Mouse (Mus musculus): ENCODE data around the gene Vps26a. TPM values are rescaled to one million over a fixed set of nuclear protein-coding genes. Genes with fewer than 3 reads are reported as not detected.

The Vps26a gene
- polyA plus RNA-seq, 1 experiment from 2014 or later = 79.8 TPM

Other genes with a start within 250 kb of the Vps26a start
- gene Tacr2, start 234.4 kb downstream of the Vps26a start, polyA plus RNA-seq (2016; fragmentation: Nextera tagmentation; extraction: Ambion mirVana) = not detected in 2 replicates
- 56.6 and 60.7 TPM in 2 replicates for gene Hk1, start 106.9 kb downstream of the Vps26a start, polyA plus RNA-seq (2016; fragmentation: Nextera tagmentation; extraction: Ambion mirVana)
- gene Hkdc1, start 64.3 kb downstream of the Vps26a start, polyA plus RNA-seq (2016; fragmentation: Nextera tagmentation; extraction: Ambion mirVana) = 1.1 and 1.2 TPM in 2 replicates
- 0.90 and 0.98 TPM in 2 replicates for gene 4930507D05Rik, start 37.3 kb downstream of the Vps26a start, polyA plus RNA-seq (2016; fragmentation: Nextera tagmentation; extraction: Ambion mirVana)
- 24.3 and 25.7 TPM in 2 replicates for gene Supv3l1, start 37.1 kb downstream of the Vps26a start, polyA plus RNA-seq (2016; fragmentation: Nextera tagmentation; extraction: Ambion mirVana)
- gene Srgn, start 40.6 kb upstream of the Vps26a start, polyA plus RNA-seq (2016; fragmentation: Nextera tagmentation; extraction: Ambion mirVana) = 3.4 and 6.2 TPM in 2 replicates
- 74.3 and 74.7 TPM in 2 replicates for gene Kif1bp, start 91.7 kb upstream of the Vps26a start, polyA plus RNA-seq (2016; fragmentation: Nextera tagmentation; extraction: Ambion mirVana)
- 25.3 TPM in 2 replicates for gene Ddx21, start 115.5 kb upstream of the Vps26a start, polyA plus RNA-seq (2016; fragmentation: Nextera tagmentation; extraction: Ambion mirVana)
- gene Ddx50, start 164.4 kb upstream of the Vps26a start, polyA plus RNA-seq (2016; fragmentation: Nextera tagmentation; extraction: Ambion mirVana) = 130 and 135 TPM in 2 replicates
- gene Stox1, start 239.3 kb upstream of the Vps26a start, polyA plus RNA-seq (2016; fragmentation: Nextera tagmentation; extraction: Ambion mirVana) = 2.0 and 2.6 TPM in 2 replicates